Mouse (Mus musculus): ENCODE results near the gene Aanat. TPM values are rescaled to one million over a fixed set of nuclear protein-coding genes. Genes with fewer than 3 reads are reported as not detected.
"Not testable (repeated sequence)": the region's sequence is repeated elsewhere in the genome, so short reads cannot be mapped to it uniquely, and the experiment has no call there.

The Aanat gene
- polyA plus RNA-seq, 1 experiment from 2014 or later: not detected

DNA sequence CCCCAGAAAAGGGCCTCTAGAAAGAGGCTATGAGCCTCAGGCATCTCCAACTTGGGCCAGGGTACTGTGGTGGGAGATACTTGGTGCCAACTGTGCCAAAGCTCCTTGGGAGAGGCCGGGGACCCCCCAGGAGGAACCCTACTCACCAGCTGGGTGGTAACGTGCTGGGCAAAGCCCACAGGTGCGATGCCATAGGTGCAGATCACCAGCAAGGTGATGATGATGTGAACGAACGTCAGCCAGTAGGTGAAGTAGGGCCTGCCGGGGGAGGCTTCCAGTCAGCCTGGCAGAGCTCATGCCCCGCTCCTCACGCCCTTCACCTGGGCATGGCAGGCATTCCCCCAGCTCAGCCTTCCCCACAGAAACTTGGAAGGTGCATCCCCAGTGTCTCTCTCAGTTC is 15.8 kb downstream of the Aanat start:
- H3K9ac ChIP-seq (replicated peaks; ENCODE audit: low read depth): no peak overlapping the region
- 84% methylated on average over 8 of the region's 8 CpGs for WGBS
- no peaks in the 10 kb centered on the region for H3K4me1 ChIP-seq (ENCODE audit: insufficient read depth, low read depth, low read length)
- no peak overlapping the region for H3K4me2 ChIP-seq (replicated peaks; ENCODE audit: low read depth, low read length)
- no peak for DNase-seq (ENCODE audit: low spot score)
- H3K4me3 ChIP-seq (ENCODE audit: low read depth, low read length): no peak overlapping the region
- H3K27me3 ChIP-seq (replicated peaks; ENCODE audit: insufficient read depth, low read length): no peaks in the 10 kb centered on the region
- no peak overlapping the region for H3K27ac ChIP-seq (ENCODE audit: low read length)
- H3K36me3 ChIP-seq (ENCODE audit: insufficient read depth, low read length): peaks cover 71% of the 10 kb centered on the region
- TF ChIP-seq EP300 (IDR thresholded peaks at IDR 0.05): no peak
- no peak for TF ChIP-seq CTCF (IDR thresholded peaks at IDR 0.05)
- no peaks in the 10 kb centered on the region for H3K9me3 ChIP-seq (ENCODE audit: low read length)
- ATAC-seq: no peak

DNA sequence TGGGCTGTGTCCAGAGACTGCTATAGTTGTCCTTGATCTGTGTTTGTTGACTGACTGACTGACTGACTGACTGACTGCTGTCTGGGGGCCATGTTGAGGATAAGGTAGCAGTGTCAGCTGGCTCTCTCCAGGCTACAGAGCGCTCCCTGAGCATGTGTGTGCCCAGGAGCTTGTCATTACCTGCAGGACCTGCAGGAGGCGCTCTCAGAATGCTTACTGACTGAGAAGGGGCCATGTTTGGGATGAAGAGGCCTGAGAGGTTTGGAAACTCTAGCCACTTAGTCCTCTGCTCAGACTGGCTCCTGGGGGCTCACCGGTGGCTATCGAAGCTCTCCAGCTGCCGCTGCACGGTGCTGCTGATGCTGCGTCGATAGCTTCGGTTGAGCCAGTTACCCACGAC is 17.1 kb downstream of the Aanat start:
- H3K4me2 ChIP-seq (replicated peaks; ENCODE audit: low read depth, low read length): no peak overlapping the region
- 90% methylated on average over 10 of the region's 10 CpGs for WGBS
- TF ChIP-seq EP300 (IDR thresholded peaks at IDR 0.05) (no peak), CTCF (IDR thresholded peaks at IDR 0.05) (peak; percentile 82)
- H3K9me3 ChIP-seq (ENCODE audit: low read length): no peaks in the 10 kb centered on the region
- ATAC-seq: peak; percentile 25; the same call in 1 of the 2 replicates
- H3K36me3 ChIP-seq (ENCODE audit: insufficient read depth, low read length): peaks cover 71% of the 10 kb centered on the region
- no peaks in the 10 kb centered on the region for H3K27me3 ChIP-seq (replicated peaks; ENCODE audit: insufficient read depth, low read length)
- H3K4me1 ChIP-seq (ENCODE audit: insufficient read depth, low read depth, low read length): no peaks in the 10 kb centered on the region
- H3K9ac ChIP-seq (replicated peaks; ENCODE audit: low read depth): no peak overlapping the region
- no peak overlapping the region for H3K27ac ChIP-seq (ENCODE audit: low read length)
- DNase-seq (ENCODE audit: low spot score): peak; percentile 55
- H3K4me3 ChIP-seq (ENCODE audit: low read depth, low read length): no peak overlapping the region

DNA sequence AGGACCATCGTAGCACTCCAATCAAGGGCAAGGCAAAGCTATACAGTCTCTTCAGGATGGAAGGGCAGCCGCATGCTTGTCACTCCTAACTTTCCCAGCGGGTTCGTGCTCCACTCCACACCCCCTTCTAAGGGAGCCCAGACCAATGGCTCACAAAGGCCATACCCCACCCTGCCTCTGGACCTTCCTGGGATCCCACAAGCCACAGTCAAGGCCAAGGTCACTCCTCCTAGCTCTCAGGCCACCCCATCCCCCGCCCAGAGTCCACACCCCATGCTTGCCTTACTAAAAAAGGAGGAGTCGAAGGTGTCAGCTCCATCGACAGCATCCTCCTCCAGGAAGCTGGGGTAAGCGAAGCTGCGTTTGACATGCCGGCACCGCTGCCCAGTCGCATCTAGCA is 17.9 kb downstream of the Aanat start:
- Histone ChIP-seq H3K27me3 (replicated peaks; ENCODE audit: insufficient read depth, low read length) (no peaks in the 10 kb centered on the region), H3K9me3 (ENCODE audit: low read length) (no peaks in the 10 kb centered on the region), H3K4me1 (ENCODE audit: insufficient read depth, low read depth, low read length) (no peaks in the 10 kb centered on the region), H3K4me2 (replicated peaks; ENCODE audit: low read depth, low read length) (no peak overlapping the region), H3K9ac (replicated peaks; ENCODE audit: low read depth) (no peak overlapping the region), H3K4me3 (ENCODE audit: low read depth, low read length) (no peak overlapping the region), H3K27ac (ENCODE audit: low read length) (no peak overlapping the region), H3K36me3 (ENCODE audit: insufficient read depth, low read length) (peaks cover 67% of the 10 kb centered on the region)
- 88% methylated on average over 12 of the region's 12 CpGs for WGBS
- DNase-seq (ENCODE audit: low spot score) (no peak), ATAC-seq (no peak)
- TF ChIP-seq CTCF (IDR thresholded peaks at IDR 0.05): no peak
- TF ChIP-seq EP300 (IDR thresholded peaks at IDR 0.05): no peak

DNA sequence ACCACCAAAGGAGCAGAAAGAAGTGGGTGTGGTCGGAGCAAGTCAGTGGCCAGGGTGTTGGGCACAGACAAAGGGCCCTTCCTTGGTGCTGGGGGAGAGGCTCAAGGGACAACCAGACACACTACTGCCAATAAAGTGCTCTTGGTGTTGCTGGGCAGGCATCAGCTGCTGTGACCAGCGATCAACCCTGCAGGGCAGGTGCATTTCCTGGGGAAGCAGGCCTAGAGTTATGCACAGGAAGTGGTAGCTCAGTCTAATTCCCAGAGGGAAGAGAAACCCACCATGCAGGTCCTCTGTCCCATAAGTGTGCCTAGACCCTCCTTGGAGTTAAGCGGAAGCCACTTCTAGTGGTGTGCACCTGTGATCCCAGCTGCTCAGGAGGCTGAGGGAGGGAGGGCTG is 21.5 kb downstream of the Aanat start:
- 96% methylated on average over 3 of the region's 3 CpGs for WGBS

DNA sequence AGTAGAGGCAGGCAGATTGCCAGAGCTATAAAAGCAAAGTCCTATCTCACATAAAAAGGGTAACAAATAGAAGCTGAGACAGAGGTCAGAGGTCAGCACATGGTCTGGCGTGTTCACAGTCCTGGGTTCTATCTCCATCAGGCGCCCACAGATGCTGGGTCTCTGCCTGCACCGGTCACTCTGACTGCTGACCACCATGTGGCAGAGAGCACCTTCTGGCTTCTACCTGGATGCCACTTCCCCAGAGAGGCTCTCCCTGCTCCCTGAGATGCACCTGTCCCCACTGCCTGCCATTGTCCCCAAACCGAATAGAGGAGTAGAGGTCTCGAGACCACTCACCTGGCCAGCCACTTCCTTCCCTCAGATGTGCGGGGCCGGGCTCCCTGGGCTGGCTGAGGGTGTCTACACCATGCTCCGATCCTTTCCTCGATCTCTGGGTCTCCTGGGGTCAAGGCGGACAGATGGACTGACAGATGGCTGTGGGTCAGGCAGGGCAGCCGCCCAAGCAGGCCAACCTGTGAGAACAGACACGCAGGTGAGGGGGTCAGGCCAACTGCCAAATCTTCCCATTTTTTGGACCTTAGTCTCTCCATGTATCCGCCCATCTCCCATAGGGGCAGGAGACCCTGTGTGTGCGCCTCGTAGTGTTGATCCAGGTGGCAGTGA is 23.9 kb downstream of the Aanat start:
- Histone ChIP-seq H3K36me3 (ENCODE audit: insufficient read depth, low read length) (peaks cover 20% of the 10 kb centered on the region), H3K4me1 (ENCODE audit: insufficient read depth, low read depth, low read length) (peaks cover 3% of the 10 kb centered on the region; the same call in 1 of the 2 replicates), H3K4me2 (replicated peaks; ENCODE audit: low read depth, low read length) (no peak overlapping the region), H3K27me3 (replicated peaks; ENCODE audit: insufficient read depth, low read length) (no peaks in the 10 kb centered on the region), H3K9ac (replicated peaks; ENCODE audit: low read depth) (no peak overlapping the region), H3K4me3 (ENCODE audit: low read depth, low read length) (no peak overlapping the region), H3K9me3 (ENCODE audit: low read length) (no peaks in the 10 kb centered on the region), H3K27ac (ENCODE audit: low read length) (no peak overlapping the region)
- ATAC-seq: no peak
- TF ChIP-seq EP300 (IDR thresholded peaks at IDR 0.05) (no peak), CTCF (IDR thresholded peaks at IDR 0.05) (no peak)
- 82% methylated on average over 15 of the region's 15 CpGs for WGBS
- no peak for DNase-seq (ENCODE audit: low spot score)

More for the DNA sequence above, 21.5 kb downstream of the Aanat start:
- no peak for TF ChIP-seq EP300 (IDR thresholded peaks at IDR 0.05)
- no peak for TF ChIP-seq CTCF (IDR thresholded peaks at IDR 0.05)
- Histone ChIP-seq H3K9me3 (ENCODE audit: low read length) (no peaks in the 10 kb centered on the region), H3K4me2 (replicated peaks; ENCODE audit: low read depth, low read length) (no peak overlapping the region), H3K27ac (ENCODE audit: low read length) (no peak overlapping the region), H3K36me3 (ENCODE audit: insufficient read depth, low read length) (peaks cover 43% of the 10 kb centered on the region), H3K9ac (replicated peaks; ENCODE audit: low read depth) (no peak overlapping the region), H3K4me3 (ENCODE audit: low read depth, low read length) (no peak overlapping the region), H3K4me1 (ENCODE audit: insufficient read depth, low read depth, low read length) (no peaks in the 10 kb centered on the region), H3K27me3 (replicated peaks; ENCODE audit: insufficient read depth, low read length) (no peaks in the 10 kb centered on the region)
- ATAC-seq: no peak
- no peak for DNase-seq (ENCODE audit: low spot score)

DNA sequence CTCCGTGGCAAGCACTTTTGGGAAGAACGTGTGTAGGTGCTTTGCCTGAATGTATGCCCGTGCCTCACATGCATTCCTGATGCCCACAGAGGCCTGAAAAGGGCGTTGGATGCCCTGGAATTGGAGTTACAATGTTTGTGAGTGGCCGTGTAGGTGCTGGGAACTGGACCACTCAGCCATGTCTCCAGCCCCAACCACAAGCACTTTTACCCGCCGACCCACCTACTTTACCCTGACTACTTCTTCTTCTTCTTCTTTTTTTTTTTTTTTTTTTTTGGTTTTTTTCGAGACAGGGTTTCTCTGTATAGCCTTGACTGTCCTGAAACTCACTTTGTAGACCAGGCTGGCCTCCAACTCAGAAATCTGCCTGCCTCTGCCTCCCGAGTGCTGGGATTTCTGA is 24.9 kb downstream of the Aanat start:
- H3K36me3 ChIP-seq (ENCODE audit: insufficient read depth, low read length): not testable (repeated sequence)

More for the DNA sequence above, 24.9 kb downstream of the Aanat start:
- not testable (repeated sequence) for ATAC-seq; H3K4me2 ChIP-seq (replicated peaks; ENCODE audit: low read depth, low read length); H3K27me3 ChIP-seq (replicated peaks; ENCODE audit: insufficient read depth, low read length); H3K9me3 ChIP-seq (ENCODE audit: low read length); H3K4me3 ChIP-seq (ENCODE audit: low read depth, low read length); DNase-seq (ENCODE audit: low spot score); H3K27ac ChIP-seq (ENCODE audit: low read length); H3K9ac ChIP-seq (replicated peaks; ENCODE audit: low read depth)
- H3K4me1 ChIP-seq (ENCODE audit: insufficient read depth, low read depth, low read length): peaks cover 11% of the 10 kb centered on the region; the same call in 1 of the 2 replicates
- WGBS: 85% methylated on average over 9 of the region's 9 CpGs

Measured in lung, postnatal 0 days (tissue).